Mouse (Mus musculus) embryo, embryonic 10 days (tissue): Measurements from ENCODE around the gene App.

ENCODE experiments used
- DNase-seq: peaks from one replicate; pipeline ENCODE4 v3.0.0-alpha.2; 2015; ENCODE audit warnings: low spot score

App gene

GRCm38 (mm10) chr16:85173373-85174081, at the start of gene App:
App (minus strand) TSS chr16:85173766.
- DNase-seq: peak; percentile 86

GRCm38 (mm10) chr16:85215846-85216245, 42.3 kb upstream of the App start:
- no peak for DNase-seq

DNA sequence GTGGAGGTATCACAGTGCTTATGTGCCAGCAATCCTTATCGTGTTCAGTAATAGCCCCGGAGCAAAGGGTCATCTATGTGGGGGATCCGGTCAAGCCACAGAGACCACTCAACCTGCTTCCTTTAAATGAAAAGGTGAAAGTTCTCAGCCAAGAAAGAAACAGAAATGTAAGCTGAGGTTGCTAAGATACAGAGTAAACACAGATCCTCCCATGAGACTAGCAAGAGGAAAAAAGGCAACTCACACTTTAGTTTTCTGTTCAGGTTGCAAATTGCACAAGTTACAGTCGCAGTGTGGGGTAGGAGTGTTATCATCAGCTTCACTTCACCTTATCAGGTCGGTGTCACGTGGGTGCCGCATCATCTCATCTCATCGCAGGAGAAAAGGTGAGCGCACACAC, 41.6 kb upstream of the App start:
- no peak for DNase-seq

- DNase-seq: no peak
Observed at GRCm38 (mm10) chr16:85195622-85196021, 22.1 kb upstream of the App start.

DNA sequence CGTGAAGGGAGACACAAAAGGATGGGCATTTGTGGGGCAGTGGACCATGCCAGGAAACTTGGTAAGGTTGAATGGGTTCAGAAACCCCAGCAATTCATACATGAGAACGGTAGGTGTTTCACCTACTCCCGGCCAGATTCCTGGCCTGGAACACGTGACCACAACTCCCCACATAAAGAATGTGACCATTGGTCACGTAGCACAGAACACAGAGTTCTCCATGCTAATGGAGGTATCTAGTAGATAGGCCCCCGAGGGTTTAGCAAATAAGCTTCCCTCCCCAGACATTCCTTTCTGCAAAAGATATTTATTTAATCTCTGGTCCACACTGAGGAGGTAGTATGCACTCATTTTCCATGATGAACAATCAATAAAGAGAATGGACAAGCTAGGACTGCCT, 21.6 kb upstream of the App start:
- DNase-seq: no peak

- DNase-seq: no peak
Observed at GRCm38 (mm10) chr16:85181502-85181901, 7.9 kb upstream of the App start.

- DNase-seq: no peak
Observed at GRCm38 (mm10) chr16:85180710-85181109, 7.1 kb upstream of the App start.

- no peak for DNase-seq
Observed at GRCm38 (mm10) chr16:85176666-85177065, 3.1 kb upstream of the App start.

GRCm38 (mm10) chr16:85172571-85173372, 794 bp downstream of the App start:
- peak; percentile 70 for DNase-seq

GRCm38 (mm10) chr16:85171976-85172570, 1.5 kb downstream of the App start:
- DNase-seq: peak; percentile 74

GRCm38 (mm10) chr16:85170826-85171510, 2.6 kb downstream of the App start:
- no peak for DNase-seq

GRCm38 (mm10) chr16:85168821-85169220, 4.7 kb downstream of the App start:
- no peak for DNase-seq

- no peak for DNase-seq
Observed at GRCm38 (mm10) chr16:85166205-85166604, 7.4 kb downstream of the App start.

DNA sequence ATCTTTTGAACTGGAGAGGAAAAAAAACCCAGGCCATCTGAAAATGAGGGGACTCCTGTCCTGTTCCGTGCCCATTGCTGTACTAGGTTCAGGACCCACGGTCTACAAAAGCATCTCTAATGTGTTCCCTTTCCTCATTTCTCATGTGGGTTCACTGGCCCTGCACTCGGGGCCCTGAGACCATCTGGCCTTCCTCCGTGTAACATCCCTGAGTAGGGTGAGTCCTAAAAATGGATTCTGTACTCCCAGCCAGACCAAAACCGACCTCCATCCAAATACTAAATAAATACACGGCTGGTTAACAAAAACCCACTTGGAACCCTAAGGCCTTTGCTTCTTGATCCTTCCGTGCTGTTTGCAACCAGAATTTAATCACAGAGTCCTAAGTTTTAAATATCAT, 7.9 kb downstream of the App start:
- DNase-seq: no peak

- no peak for DNase-seq
Observed at GRCm38 (mm10) chr16:85165177-85165576, 8.4 kb downstream of the App start.

DNA sequence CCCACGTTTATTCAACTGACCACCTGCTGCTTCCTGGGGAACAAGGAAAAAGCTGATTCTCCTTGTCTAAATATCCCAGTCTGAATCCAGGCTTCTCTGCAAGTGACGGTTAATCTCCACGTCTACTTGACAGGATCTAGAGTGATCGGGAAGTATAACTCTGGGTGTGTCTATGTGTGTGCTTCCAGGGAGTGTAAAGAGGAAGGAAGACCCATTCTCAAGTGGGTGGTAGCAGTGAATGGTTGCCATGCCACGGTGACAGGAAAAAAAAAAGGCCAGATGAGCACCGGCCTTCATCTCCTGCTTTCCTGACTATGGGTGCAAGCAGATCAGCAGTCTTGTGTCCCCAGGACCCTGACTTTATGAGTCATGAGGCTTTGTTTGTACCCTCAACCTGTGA, 10.8 kb downstream of the App start:
- DNase-seq: no peak

GRCm38 (mm10) chr16:85160140-85160539, 13.4 kb downstream of the App start:
- DNase-seq: no peak

GRCm38 (mm10) chr16:85157796-85158546, 15.6 kb downstream of the App start:
- DNase-seq: no peak

DNA sequence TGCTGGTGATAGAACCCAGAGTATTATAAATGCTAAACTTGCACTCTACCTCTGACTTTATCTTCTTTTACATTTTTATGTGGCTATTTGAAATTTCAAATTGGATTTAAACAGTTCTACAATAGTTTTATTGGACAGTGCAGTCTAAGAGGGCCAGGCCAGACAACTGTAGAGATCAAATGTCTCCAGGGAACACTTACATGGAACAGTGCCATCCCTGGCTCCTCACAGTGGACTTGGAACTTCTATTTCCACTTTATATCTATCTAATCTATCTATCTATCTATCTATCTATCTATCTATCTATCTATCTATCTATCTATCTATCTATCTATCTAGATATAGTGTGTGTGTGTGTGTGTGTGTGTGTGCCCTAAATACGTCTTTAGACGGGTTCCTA, 16.4 kb downstream of the App start:
- DNase-seq: no peak

DNA sequence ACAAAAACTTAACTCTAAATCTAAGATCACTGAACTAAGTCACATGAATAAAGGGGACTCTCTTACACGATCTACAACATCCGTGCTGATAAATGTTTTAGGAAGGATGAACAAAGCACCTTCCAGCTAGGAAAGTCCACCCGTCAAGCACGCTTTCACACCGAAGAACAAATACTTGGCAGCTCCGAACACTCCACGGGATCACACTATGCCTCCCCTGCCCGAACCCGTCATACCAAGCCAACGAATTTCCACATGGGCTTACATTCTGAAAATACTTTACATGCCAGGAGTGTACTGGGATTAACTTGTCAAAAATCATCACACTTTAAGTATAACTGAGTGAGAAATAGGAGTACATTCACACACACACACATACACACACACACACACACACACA, 17.7 kb downstream of the App start:
- no peak for DNase-seq

GRCm38 (mm10) chr16:85152457-85152856, 21.1 kb downstream of the App start:
- no peak for DNase-seq

DNA sequence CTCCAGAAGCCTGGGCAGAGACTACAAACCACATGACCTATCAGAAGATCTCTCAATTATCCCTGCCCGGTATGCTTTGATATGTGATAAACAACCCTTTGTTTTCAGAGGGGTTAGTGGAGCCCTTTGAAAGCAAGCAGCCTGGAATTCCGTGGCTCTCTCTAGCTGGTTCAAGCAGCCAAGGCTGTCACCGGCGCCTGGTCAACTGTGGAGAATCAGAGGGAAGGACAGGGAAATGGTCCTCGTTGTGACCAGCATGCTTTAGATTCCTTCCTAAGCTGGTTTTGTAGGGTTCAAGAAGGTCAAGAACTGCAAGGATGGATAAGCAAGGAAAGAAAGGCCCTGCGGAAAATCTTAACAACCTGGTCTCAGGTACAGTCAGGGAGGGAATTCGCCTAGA, 21.9 kb downstream of the App start:
- DNase-seq: peak; percentile 63
